Mouse (Mus musculus) adrenal gland, adult 8-10 months (tissue): ENCODE data around the gene Slx1b. TPM values are rescaled to one million over a fixed set of nuclear protein-coding genes. Genes with fewer than 3 reads are reported as not detected.
A peak's percentile ranks its signal among the peaks of the same experiment; 100 is the strongest.
"Not testable (repeated sequence)": the region's sequence is repeated elsewhere in the genome, so short reads cannot be mapped to it uniquely, and the experiment has no call there.

Source experiments
- DNase-seq: peaks from one replicate; pipeline ENCODE4 v3.0.0; 2022
- total RNA-seq, 4 experiments: library from RNA; stranded (reverse); gene quantifications; 2 replicates each; pipeline ENCODE4 v1.2.4; 2022

The Slx1b gene
- total RNA-seq, 4 experiments from 2014 or later: 14.7 to 21.1 (median 18.2) TPM

DNA sequence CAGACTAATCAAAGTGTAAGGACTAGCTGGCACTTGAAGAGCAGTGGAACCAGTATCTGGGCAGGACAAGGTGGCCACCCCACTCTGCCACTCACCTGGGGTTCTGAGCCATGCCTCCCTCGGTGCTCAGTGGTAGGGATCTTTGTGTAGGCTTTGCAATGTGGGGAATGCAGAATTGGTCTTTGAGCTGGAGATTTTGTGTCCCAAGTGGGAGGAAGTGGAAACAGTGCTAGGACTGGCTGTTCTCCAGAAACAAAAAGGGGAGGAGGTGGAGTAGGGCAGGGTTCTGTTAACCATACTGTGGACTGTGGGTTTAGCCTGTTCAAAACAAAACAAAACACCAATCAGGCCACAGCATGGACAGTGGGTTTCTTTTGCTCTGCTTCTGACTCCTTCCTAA lies 19.4 kb downstream of the Slx1b start, which contains the start of gene Sult1a1:
TSS of gene Sult1a1 (minus strand) at position 226 of the 400 bp plus-strand sequence.
- DNase-seq: no peak

DNA sequence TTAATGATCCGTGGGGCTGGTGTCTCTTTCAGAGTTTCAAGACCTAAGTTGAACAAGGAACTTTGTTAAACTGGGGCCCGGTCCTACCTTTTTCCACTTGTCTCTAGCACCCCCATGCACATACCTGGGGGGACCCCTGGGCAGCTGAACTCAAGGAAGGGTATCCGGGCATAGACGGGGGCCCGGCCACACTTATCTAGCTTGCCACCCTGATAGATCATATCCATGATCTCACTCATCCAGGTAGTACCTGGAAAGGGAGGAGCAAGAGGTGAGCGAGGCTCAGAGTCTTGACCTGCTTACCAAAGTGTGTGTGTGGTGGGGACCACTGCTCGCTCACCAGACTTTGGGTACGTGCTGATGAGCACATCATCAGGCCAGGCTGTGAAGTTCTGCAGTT lies 20.5 kb downstream of the Slx1b start:
- DNase-seq: no peak

DNA sequence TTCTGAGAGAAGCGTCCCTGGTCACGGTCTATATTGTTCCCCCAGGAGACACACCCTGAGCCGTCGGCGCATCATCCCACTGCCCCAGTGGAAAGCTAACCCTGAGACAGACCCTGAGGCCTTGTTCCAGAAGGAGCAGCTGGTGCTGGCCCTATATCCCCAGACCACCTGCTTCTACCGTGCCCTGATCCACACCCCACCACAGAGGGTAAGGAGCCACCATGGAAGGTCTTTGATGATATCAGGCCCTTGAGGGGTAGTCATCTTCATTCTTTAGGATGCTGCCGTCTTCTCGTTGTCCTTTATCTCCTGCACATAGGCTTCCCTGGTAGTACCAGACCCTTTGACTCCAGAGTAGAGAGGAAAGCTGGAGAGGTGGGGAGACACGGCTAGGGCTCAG lies 23.5 kb downstream of the Slx1b start:
- no peak for DNase-seq

DNA sequence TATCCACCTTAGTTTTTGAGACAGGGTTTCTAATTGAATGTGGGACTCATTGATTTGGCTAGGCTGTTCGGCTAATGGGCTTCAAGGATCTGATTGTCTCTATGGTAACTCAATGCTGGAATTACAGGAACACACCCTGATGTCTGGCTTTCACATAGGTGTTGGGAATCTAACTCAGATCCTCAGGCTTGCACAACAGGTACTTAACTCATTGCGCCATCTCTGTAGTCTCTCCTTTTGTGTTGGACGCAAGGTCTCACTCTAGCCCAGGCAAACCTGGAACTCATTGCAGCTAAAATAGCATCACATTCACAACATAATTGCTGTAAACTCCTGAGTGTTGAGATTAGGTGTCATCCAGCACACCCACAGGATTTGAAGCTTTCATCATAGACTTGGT lies 25.4 kb downstream of the Slx1b start:
- DNase-seq: no peak

DNA sequence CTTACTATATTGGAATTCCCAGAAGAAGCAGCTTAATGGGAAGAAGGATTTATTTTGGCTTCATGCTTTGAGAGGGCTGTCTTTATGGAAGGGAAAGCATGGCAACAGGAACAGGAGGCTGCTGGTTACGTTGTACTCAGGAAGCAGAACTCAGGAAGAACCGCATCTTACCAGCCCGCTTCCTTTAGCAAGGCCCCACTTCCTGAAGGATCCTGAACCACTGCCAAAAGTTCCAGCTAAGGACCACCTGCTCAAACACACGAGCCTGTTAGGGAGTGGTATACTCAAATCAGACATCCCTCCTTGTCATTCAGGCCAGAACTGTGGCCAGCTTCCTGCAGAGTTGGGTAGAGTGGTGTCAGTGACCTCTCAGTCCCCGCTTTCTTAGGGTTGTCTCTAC lies 27.1 kb downstream of the Slx1b start:
- DNase-seq: no peak

DNA sequence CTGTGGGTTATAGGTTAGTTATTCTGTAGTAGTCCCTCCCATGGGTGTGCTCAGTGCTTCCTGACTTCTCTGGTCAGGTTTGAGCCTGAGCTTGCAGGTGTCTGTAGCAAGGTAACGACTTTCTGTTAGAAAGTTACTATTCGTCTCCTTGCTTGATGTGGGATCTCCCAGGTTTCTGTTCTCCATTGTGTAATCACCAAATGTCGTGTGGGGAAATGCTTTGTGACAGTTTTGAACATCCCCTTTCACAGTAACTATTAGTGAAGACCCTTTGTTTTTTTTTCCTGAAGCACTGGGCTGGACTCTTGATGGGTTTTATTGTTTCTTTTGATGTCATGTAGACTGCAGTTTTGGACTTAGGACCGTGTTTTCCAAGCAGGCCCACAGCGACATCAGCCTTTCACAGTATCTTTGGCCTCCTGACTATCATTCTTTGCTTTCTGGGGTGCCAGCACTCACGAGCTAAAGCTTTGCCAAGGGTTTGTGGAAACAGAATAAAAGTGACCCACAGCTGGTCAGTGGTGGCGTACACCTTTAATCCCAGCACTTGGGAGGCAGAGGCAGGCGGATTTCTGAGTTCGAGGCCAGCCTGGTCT lies 28.0 kb downstream of the Slx1b start:
- DNase-seq: no peak

DNA sequence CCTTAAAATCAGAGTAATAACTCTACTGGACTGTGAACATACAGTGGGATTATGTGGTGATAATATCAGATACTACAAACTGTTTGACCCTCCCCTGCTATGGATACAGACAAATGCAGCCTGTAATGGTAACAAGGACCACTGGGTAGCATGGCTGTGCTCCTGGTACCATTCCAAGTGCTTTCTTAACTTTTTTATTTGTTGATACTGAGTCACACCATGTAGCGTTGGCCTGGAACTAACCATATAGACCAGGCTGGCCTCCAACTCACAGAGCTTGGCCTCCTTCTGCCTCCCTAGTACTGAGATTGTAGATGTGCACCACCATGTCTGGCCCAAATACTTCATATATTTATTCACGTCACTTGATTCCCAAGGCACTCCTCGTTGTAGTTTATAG lies 30.3 kb downstream of the Slx1b start:
- DNase-seq: peak; percentile 39

DNA sequence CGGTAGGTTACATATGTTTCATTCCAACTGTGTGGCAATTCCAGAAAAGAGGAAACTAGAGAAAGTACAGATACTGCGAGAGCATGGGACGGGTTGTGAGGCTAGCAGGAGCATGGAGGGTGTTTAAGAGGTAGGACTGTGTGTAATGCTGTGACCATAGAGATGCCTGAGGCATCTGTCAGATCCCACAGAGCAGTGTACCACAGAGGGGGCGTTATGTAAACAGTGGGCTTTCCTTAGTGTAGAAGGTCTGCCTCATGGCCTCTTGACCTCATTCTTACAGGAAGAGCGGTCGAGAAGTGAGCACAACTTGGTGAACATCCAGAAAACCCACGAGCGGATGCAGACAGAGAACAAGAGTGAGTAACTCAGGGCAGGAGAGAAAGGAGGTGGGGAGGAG lies 31.9 kb downstream of the Slx1b start:
- DNase-seq: no peak

DNA sequence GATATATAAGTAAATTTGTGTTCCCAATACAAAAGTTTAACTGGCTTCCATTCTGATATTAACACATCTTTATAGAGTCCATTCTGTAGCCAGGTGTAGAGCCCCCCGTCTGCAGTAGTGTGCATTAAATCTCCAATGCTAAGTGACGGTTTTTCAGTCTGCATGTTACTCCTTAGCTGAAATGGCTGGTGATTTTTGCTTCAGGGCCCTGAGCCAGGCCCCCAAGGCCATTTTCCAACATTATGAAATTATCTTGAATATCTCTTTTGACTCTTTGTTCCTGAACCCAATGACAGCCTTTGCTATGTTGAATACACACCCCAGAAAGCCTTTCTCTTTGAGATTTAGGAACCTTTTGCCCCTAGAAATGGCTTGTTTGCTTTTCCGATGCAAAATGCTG lies 35.8 kb downstream of the Slx1b start:
- DNase-seq: no peak

DNA sequence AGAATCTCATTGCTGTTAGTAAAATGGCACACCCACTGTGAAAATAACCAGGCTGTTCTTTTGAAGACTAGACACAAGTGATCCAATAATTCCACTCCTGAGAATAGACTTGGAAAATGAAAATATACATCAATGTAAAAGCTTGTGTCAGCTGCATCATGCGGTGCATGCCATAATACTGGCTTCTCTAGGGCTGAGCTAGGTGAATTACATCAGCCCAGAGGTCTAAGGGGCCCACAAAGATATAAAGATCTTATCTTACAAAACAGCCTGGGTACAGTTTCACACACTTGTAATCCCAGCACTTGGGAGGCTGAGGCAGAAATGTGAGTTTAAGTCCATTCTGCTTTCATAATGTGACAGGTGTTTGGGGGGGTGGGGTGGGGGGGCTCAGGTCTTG lies 38.1 kb downstream of the Slx1b start:
- no peak for DNase-seq

DNA sequence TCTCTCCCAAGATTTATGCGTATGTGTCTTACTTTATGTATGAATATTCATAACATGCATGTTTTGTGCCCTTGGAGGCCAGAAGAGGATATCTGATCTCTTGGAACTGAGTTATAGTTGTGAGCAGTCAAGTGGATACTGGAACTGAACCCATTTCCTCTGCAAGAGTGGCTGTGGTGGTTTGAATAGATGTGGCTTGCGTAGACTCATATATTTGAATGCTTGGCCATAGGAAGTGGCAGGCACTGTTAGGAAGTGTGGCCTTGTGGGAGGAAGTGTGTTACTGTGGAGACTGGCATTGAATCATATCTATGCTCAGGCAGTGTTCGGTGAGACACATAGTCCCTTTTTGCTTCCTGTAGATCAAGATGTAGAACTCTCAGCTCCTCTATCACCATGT lies 39.9 kb downstream of the Slx1b start:
- DNase-seq: no peak

DNA sequence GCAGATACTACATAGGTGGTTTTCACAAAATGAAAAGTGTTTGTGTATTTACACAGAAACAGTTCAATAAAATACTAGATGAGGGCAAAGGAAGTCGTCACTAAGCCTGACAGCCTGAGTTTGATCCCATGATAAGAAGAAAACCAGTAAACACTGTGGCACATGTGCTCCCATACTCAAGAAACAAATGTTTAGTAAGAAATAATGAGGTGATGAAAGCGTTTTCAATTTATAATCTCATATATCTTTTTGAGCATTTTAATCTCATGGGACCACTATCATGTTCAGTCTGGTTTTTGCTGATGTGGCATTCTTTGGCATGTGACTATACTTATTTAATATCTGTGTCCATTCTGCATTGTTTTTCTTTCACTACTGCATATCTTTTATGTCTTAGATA lies 41.6 kb downstream of the Slx1b start:
- DNase-seq: no peak

DNA sequence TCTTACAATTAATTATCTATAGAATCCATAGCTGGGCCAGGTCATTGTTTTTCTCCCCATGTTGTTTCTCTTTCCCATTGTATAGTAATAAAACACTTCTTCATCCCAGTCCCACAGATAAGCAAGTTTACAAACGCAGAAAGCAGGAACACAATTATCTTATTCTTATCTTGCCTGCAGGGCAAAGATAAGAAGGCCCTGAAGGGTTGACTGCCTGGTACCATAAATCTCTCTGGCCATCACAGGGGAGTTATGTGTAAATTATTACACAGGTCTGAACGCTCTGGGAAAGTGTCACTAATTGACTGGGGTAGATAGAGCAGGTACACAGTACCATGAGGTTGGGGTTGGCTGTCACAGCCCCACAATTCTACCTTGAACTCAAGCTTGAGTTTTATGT lies 44.7 kb downstream of the Slx1b start:
- DNase-seq: no peak

DNA sequence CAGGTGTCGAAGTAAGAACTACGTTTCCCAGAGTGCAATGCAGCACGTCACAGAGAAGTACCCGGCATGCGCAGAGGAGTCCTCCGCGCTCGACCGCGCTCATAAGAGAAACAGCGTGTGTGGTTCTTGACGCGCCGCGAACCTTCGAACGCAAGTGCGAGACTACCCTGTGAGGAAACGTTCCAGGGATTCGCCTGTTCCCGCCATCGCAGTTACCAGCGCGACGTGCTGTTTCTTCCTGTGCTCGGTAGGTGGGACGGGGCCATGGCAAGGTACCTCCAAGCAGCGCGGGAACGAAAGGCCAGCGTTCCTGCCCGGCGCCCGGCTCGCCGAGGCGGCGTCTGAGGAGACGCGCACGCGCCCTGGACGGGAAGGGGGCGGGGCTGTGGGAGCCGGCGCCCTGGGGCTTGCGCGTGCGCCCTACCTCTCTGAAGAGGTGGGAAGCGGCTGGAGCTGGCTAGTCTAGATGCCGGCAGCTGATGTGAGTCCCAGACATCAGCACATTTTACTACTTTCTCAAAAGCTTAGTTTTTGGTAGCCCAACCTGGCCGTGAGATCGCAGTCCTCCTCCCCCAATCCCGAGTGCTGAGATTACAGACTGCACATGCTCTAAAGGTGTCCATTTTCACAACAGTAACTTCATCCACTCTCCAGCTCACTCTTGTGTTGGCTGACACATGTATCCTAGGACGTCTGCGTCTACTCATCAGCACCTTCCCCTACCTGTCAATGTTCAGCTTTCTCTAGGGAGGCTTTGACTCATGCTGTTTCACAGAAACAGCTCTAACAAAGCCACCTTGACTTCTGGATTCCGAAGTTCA lies 46.1 kb downstream of the Slx1b start, which contains the start of gene Sgf29:
TSS of gene Sgf29 (plus strand) at position 79 of the 821 bp plus-strand sequence.
- DNase-seq: peak; percentile 88

DNA sequence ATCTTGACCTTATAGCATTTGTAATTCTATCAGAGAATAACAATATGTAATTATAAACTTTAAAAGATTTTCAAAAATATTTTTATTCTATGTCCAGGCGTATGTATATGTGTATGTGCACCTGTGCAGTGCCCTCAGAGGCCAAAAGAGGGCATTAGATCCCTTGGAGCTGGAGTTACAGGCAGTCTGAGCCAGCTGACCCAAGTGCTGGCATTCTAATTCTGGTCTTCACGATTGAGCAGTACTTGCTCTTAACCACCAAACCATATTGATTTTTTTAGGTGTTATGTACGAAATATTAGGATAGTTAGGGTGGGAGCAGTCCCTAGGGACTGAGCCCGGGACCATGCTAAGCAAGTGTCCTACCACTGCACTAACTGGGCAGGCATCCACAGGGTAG lies 47.1 kb downstream of the Slx1b start:
- no peak for DNase-seq

DNA sequence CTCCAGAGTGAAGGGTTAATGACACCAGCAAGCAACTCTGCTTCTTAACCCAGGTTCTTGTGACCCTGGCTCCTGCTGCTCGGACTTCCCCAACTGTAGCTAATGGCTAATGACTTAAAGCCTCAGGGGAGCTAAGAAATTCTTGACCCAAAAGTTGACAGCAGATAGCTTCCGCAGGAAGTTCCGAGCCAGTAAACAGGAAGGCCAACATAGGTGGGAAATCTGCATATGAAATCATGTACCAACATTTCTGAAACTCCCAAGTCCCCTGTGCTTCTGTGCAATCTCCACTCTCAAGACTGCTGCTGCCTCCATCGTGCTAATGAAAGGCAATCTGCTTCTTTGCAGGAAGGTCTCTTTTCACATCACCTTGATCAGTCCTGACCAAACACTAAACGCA lies 49.9 kb downstream of the Slx1b start:
- DNase-seq: no peak

DNA sequence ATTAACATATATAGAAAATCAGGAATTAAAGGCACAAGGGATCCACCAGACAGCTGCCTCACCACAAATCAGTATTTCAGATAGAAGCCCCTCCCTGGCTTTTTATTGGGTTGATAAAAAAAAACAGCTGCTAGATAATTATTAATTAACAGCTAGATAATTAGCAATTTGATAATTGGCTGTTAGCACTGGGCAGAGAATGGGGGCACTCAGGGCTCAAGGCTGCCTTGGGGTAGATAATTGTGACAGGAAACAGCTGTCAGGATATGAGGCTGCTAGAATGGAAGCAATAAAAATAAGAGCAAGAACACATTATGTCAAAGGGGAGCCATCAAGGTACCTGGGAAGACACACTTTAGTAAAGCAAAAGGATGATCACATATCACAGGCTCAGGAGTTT lies 50.7 kb downstream of the Slx1b start:
- no peak for DNase-seq

DNA sequence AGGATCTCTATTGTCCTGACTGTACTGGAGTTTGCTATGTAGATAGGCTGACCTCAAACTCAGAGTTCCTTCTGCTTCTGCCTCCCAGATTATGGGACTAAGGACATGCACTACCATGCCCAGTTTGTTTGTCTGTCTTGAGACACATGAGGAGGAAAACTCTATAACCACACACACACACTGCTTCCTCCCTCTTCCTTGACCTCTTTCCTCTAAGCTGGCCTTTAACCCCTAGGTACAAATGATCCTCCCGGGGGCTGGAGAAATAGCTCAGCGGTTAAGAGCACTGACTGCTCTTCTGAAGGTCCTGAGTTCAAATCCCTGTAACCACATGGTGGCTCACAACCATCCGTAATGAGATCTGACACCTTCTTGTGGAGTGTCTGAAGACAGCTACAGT lies 51.2 kb downstream of the Slx1b start:
- no peak for DNase-seq

DNA sequence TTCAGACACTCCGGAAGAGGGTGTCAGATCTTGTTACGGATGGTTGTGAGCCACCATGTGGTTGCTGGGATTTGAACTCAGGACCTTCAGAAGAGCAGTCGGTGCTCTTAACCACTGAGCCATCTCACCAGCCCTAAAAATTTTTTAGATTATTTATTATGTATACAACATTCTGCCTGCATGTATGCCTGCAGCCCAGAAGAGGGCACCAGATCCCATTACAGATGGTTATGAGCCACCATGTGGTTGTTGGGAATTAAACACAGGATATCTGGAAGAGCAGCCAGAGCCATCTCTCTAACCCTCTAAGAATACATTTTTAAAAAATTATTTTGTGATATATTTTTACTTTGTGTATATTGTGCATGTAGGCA lies 52.4 kb downstream of the Slx1b start:
- DNase-seq: not testable (repeated sequence)

DNA sequence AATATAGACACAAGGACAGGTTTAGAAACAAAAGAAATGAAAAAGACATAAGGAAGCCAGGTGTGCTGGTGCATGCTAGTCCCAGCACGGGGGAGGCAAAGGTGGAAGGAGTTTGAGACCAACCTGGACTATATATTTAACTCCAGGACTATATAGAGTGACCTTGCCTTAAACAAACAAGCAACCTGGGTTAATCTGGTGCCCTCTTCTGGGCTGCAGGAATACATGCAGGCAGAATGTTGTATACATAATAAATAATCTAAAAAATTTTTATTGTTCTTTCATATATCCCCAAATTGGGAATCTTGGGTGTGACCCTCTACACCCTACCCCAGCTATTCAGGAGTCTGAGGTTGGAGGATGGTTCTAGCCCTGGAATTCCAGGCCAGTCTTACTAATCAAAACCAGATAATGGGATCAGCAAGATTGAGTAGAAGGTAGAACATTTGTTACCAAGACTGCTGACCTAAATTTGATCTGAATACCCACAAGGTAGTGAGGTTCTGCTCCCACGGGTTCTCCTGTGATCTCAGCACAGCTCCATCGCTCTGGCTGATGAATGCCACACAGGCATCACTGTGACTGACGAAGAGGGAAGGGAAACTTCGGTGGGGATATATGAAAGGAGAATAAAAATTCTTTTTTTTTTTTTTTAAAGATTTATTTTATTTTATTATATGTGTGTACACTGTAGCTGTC lies 52.9 kb downstream of the Slx1b start:
- DNase-seq: no peak
